Mouse (Mus musculus): ENCODE data around the gene Vmo1.

Vmo1 gene

DNA sequence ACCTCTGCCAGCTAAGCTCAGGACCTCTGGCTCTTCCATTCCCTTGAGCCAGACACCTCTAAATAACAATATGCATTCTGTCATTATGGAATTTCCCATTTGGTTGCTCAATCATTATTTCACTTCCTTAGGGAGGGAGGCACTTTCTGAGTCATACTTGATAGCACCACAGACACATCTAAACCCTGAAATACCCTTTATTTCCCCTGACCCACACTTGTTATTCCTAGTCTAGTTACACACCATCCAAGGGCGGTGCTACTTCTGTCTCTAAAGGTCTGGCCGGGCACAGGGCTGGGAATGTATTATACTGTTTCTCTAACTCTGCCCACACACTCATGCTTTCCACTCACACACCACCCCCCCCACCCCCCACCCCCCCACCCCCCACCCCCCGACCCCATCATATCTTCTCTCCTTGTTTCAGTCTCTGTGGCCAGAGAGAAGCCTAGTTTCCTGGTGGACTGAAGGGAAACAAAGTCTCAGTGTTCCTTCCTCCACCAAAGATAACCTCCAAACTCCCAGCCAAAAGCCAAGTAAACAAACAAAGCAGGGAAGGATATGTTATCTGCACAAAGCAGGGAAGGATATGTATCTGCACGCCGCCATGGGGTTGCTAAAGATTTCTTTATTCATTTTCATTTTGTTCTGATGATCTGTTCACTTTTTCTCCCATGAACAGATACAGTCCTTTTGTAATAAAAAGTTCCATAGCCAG is 46.4 kb downstream of the Vmo1 start:
- DNase-seq, result no peak

DNA sequence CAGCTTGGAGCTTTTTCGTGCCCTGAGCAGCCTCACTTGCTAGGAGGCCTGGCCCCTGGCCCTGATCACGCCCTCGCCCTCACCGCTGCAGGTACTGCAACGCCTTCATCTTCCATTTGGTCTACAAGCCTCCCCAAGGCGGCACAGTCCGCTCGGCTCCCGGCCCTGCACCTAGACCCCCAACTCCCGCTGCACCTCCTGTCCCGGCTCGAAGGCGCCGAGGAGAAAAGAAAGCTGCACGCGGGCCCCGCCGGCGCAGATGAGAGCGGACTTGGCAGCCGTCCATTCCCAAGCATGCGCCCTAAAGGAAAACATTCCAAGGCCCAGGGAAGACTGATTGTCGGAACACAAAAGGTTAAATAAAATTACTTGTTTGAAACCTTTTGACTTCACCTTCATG is 48.6 kb downstream of the Vmo1 start:
- peak; percentile 57 to 67 for DNase-seq

DNA sequence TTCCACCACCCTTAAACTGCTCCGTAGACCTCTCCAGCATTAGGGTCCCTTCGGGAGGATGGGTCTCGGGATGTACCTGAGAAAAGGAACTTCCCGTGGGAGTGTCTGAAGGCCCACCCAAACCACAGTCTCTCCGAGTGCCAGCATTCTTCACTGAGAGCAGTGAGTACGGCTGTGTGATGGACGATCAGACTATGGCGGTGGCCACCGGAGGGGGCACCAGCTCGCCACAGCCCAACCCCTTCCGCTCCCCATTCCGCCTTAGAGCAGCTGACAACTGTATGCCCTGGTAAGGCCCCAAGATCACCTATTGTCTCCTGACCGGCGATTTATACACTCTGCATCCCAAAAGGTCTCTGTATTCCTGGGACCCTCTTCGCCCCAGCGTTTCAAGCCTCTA is 49.2 kb downstream of the Vmo1 start:
- peak; percentile 28 to 30 for DNase-seq

DNA sequence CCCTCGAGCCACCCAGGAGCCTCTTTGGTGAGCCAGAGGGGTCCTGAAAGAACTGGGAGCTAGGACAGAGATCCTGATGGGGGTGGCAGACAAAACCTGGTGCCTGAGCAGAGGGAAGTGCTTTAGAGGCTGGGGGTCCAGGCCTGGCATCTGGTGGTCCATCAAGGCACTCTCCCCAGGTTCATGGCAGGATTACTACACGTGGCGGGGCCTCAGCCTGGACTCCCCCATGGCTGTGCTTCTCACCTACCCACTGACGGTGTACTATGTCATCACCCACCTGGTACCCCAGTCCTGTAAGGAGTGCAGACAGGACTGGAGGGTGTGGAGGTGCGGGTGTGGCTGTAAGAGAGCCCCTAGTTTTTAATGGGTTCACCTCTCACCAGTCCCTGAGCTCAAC is 50.4 kb downstream of the Vmo1 start:
- no peak for DNase-seq

Measured in cerebellum, postnatal 10 days (tissue).